Mouse (Mus musculus): ENCODE results near the gene Szt2.

Gene Szt2

GRCm38 (mm10) chr4:118409142-118409900 lies at the start of gene Szt2, which contains the start of gene Med8:
Gene Szt2, minus strand, starts transcription at chr4:118409273.
Gene Med8, plus strand, starts transcription at chr4:118409337.
- DNase-seq (ENCODE audit: low spot score in 2 of 2) = peak; percentile 91 to 92

DNA sequence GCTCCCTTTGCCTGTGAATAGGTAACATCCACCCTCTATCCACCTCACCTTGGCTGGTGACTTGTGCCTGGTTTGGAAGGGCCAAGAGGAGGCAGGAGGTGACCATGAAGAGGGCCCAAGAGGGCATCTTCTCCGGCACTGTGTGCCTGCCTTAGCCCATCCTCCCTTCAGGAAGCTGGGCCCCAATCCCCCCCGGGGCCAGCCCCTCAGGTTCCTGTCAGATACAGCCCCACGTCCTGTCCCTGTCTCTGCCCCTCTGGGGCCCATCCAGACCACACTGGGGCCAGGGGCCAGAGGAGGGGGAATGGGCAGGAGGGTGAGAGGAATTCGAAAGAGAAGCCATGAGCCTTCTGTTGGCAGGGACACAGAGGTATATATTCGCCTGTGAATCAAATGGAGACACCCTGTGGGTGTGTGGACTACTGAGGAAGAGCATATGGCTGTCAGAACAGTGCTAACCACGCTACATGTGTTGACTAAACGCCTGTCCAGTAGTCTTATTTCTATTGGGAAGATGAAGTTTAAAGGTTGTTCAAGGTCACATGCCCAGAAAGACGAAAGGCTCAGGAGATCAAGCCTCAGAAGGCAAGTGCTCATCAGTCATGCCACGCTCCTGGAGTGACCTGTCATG lies 48.4 kb upstream of the Szt2 start, which contains the start of gene Mpl:
Gene Mpl (minus strand): TSS at position 169 of the 631 bp plus-strand sequence.
- DNase-seq (ENCODE audit: low spot score in 2 of 2) = peak; percentile 7 to 31

DNA sequence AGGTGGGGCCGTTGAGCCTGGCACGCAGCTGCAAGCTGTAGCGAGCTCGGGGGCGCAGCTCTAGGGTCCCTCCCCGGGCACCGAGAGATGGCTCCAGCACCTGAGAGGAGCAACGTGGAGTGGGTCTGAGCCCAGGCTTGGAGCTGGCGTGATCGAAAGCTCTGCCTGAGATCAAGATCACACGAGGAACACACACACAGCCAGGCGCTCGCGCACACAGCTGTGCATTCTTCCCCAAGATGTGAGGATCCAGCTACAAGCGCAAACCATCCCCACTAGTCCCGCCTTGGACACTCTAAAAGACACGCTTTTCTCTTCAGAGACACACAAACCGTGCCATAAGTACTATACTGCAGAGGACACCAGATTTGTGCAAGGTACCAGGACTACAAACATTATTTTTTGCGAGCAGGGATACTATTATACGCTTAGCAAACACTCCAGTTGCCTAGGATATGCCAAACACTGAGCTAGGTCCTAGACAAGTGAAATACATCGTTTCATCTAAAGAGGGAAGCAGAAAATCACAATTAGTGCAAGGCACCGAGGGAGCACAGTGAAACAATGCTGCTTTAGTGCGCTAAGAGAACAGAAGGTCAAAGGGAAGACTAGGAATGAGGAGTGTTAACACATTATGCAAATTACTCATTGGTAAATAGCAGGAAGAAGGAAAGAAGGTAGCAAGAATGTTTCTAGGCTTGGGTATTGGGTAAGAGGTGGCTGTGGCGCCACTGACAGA lies 37.5 kb upstream of the Szt2 start:
- peak in 1 of 2 experiments; percentile 34 for DNase-seq (ENCODE audit: low spot score in 2 of 2)

DNA sequence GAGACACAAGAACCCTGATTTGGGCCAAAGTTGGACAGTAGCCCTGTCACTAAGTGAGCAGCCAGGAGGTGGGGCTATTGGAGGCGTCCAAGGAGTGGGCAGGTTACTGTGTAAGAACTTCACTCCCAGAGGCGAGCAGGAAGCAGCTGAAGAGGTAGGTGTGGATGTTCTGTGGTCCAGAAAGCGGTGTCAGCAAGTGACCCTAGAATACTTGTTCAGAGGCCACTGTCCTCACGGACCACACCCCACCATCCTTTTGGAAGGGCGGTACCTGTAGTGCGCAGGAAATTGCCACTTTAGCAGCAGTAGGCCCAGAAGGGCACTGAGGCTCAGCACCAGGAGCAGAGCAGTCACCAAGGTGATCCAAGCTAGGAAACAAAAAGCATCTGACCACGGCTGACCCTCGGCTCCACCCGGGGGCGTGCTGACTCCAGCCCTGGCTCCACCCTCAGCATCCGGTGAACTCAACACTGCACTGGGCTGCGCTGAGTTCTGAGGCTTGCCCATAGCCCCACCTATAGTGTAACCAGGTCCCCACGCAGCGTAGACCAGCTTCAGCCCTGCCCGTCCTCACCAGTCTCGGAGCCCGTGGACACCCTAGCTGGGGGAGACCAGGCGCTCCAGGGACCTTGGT lies 36.8 kb upstream of the Szt2 start:
- peak in 1 of 2 experiments; percentile 18 for DNase-seq (ENCODE audit: low spot score in 2 of 2)

GRCm38 (mm10) chr4:118445088-118445487 lies 36.0 kb upstream of the Szt2 start:
- peak in 1 of 2 experiments; percentile 40 for DNase-seq (ENCODE audit: low spot score in 2 of 2)

- no peak for DNase-seq (ENCODE audit: low spot score in 2 of 2)
These were observed 28.8 kb upstream of the Szt2 start for GRCm38 (mm10) chr4:118437829-118438253.

DNA sequence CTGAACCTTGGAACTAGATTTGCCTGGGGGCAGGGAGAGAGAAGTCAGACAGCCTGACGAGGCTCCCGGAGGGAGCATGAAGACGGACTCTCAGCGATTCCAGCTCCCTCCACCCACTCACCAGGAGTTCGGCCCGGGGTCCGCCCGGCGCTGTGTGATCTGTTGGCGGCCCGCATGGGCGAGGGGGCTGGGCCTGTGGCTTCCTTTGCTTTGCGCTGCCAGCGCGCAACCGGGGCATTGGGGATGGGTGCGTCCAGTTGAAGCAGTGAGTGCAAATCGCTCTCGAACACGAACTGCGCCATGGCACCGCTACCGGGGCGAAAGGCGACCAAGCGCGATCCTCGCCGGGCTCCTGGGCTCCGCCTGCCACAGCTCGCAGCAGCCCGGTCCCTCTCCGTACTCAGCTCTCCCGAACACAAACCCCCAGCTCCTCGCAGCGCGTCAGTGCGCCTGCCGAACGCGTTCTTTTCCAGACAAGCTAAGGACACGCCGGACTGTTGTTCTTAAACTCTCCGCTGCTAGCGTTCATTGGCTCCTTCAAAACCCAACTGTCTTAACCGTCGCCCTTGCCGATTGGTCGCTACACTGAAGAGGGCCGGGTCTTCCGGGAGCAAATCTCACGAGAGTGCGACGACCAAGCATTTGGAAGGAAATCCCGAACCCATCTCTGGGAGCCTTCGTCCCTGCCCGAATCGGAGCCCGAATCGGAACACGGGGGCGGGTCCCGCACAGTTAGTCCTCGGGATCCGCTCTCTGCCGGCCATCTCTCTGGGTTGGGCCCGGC lies 27.9 kb upstream of the Szt2 start, which contains the start of gene Cdc20:
Gene Cdc20 (minus strand): TSS at position 533 of the 784 bp plus-strand sequence.
- DNase-seq (ENCODE audit: low spot score in 2 of 2) = peak; percentile 80 to 88

DNA sequence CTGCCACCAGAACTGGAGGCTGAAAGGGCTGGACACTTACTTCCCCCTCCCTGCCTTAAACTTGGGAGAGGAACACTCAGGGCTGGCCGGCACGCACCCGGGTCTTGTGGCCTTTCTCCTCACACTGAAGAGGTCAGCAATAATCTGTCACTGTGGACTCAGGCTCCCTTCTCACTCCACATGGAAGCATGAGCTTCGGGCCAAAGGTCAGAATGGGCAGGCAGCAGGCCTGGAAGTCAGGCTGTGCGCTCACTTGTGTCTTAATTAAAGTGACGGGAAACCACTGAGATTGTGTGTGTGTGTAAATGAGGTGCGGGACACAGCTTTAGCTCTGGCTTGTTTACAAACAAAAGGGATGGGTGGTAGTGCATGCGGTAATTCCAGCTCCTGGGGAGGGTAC lies 23.3 kb upstream of the Szt2 start:
- DNase-seq (ENCODE audit: low spot score in 2 of 2) = no peak

- no peak for DNase-seq (ENCODE audit: low spot score in 2 of 2)
These were observed 20.3 kb upstream of the Szt2 start for GRCm38 (mm10) chr4:118429215-118429895.

DNA sequence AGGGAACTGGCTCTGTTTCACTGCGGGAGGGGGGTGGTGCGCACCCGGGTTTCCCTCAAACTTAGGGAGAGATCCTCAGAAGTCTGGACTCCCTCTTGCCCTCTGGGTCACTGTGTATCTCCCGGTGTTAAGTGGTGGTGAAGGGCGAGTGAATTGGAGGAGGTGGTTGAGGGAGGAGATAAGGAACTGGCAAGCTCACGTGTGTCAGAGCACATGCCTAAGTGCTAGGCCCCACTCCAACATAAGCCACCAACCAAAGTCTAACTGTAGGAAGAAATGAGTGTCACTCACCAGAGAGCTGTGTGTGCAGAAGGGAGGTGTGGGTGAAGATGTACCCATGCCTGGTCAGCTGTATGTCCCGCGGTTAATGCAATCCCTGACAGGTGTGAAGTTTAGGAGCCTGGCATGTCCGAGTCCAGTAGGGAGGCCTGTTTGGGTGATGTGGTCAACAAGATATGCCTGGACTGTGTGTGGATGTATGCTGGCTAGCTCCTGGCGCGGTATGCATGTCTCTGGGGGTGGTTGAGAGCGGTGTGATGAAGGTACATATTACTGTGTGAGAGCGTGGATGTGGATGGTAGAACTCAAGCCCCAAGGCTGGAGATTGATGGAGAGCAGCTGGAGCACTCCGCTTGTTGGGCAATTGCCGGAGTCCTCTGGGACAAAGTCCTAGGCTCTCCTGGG lies 19.6 kb upstream of the Szt2 start:
- DNase-seq (ENCODE audit: low spot score in 2 of 2) = no peak

DNA sequence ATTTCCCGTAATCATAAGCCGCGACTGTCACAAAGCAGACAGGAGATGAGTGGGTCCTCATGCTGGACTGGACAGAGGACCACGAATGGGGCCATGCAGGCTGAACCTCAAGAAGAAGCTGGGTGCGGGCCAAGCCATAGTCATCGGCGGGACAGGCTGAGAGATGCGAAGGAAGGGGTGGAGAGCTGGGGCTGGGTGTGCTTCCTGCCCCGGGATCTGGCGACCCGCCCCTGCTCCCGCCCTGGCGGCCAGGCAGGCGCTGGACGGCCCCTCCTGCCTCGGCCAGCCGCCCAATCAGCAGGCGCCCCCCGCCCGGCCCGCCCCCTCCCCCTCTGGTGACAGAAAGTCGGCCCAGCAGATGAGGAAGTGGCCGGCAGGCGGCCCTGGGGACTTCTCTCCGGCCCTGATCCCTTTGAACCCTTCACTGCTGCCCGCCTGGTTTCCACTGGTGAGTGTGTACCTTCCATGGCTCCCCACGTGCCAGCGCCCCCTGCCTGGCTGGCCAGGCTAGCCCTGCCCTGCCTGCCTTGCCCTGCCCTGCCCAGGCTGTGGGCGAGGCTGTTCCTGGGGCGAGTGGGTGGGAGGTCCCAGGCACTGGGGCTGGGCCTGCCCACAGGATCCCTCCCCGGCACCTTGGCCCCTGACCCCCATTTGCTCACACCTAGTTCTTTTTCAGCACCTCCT lies 18.8 kb upstream of the Szt2 start, which contains the start of gene Elovl1:
Gene Elovl1 (plus strand): TSS at position 326 of the 684 bp plus-strand sequence.
- DNase-seq (ENCODE audit: low spot score in 2 of 2) = peak; percentile 47 to 60

DNA sequence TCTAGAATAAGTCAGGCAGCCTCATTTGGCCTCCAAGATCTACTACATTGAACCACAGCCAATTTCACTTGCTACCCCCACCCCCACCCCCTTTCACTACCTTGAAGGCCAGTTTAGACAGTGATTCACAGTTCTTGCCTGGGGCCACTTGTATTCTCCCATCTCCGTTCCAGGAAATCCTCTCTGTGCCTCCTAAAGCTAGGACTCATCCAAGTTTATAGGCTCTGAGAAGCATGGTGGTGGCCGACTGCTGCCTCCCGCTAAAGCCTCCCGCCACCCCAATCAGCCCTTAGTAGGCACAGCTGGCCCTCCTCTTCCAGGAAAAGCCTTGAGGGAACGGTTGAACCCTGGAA lies 18.3 kb upstream of the Szt2 start:
- DNase-seq (ENCODE audit: low spot score in 2 of 2) = no peak

GRCm38 (mm10) chr4:118425374-118425773 lies 16.3 kb upstream of the Szt2 start:
- DNase-seq (ENCODE audit: low spot score in 2 of 2) = no peak

DNA sequence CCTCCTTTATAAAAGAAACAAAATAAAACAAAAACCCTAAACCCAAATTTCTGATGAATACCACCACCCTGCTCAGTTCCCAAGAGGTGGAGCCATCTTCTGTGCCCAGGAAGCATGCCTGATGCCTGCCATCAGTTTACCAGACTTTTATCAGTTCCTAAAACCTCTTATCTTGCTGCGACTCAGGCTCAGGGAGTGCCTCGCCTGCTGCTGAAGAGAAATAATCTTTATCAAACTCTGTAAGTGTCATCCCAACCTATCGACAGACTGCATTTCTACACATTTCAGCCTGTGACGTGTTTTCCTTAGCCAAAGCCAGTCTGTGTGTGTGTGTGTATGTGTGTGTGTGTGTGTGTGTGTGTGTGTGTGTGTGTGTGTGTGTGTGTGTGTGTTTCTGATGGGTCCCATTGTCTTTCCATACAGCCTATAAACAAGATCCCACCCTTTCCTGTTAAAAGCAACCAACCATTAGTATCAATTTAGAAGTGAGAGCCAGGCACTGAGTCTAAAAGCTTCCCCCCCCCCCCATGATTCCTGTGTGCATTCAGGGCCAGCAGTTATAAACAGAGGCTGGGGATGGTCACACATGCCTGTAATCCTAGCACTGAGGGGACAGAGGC lies 15.6 kb upstream of the Szt2 start:
- DNase-seq (ENCODE audit: low spot score in 2 of 2) = no peak

DNA sequence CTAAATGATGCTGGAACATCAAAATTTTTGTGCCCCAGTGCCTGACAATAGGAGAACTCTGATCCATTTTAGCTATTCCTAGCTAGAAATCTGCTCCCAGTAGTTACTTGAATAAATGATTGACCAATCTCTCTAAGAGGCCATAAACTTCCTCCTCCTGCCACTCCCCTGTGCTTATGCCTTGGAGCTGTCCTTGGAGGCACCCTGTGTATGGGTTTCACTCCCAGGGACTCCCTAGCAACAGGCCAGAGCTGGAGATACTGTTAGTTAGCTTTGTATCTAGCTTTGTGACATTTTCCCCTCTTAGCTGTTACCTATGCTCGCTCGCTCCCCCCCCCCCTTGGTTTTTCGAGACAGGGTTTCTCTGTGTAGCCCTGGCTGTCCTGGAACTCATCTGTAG lies 12.3 kb upstream of the Szt2 start:
- no peak for DNase-seq (ENCODE audit: low spot score in 2 of 2)

DNA sequence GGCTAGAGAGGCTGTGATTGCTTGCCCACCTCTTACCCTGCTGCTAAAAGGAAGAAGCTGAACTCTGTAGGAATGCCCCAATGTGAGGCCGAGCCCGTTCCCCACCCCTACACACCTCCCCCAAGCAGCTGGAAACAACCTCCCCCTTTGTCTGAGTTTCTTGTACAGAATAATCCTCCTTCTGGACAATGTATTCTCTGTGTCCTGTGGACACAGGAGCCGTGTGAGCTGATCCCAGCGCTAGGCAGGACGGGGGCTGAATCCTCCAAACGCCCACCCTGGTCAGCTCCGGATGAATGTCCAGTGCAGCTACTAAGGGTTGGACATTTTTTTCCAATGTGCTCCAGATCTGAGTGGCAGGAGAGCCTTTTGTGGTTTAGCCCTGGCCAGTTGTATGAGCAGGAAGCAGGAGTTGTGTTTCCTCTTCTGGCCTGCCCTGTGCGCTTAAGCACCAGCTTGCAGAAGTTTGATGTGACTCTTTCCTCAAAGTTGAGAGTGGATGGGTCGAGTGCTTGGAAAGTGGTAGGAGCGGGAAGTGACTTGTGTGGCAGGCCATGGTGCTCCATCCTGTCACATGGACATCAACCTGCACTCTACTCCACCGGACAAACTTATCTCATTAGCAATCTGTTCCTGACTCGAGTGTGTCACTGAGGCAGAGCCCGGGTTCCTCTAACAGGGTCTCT lies 8.2 kb upstream of the Szt2 start:
- no peak for DNase-seq (ENCODE audit: low spot score in 2 of 2)

DNA sequence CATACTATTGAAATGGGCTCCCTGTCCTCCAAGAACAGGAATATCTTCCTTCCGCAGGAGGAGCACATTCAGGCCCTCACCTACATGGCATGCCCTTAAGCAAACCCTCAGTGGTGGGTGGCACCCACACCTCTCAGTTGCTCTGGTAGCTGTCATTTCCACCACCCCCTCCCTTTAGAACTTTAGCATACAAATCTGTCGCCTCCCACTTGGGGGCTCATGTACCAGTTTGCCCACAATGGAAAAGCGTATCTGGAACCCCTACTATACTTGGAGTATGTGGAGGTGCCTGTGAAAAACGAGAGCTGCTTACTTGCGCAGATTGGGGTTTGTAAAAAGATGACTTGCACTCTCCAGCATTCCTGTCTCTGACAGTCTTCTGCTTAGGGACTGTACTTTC lies 7.3 kb upstream of the Szt2 start:
- DNase-seq (ENCODE audit: low spot score in 2 of 2) = no peak

DNA sequence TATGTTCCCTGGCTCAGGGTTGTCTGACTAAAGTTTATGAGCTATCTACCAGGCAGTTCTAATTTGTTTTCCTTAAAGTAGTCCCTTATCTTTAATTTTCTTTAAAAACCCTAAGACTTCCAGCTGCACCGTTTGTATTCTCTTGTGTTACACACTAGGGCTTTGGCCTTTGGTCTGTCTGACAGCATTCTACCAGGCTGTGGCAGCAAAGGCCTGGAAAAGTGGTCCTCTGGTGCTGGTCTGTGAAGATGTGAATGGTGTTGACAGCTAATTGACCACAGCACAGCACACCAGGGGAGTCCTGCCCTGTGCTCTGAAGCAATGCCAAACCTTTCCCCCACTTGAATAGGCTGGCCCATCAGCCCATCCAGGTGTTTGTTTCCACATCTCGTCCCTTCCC lies 6.7 kb upstream of the Szt2 start:
- DNase-seq (ENCODE audit: low spot score in 2 of 2) = no peak
